Mouse (Mus musculus) embryonic fibroblast, embryonic 13.5 days (primary cell): ENCODE measurements at regions not wholly inside any gene's neighbourhood (a gene's known extent, or its start where the extent isn't known, plus 50 kb on each side); places are given as distances from the start of the nearest gene placed in this dataset.

Experiments used
- H3K27ac ChIP-seq: 2 replicates; pipeline ENCODE4 v1.5.1; 2012; ENCODE audit warnings: low read length, control low read depth, inconsistent platforms; ENCODE audit not compliant: insufficient read depth
- H3K4me1 ChIP-seq: 2 replicates; pipeline ENCODE4 v1.6.1; 2011; ENCODE audit warnings: low read length; ENCODE audit not compliant: control insufficient read depth, insufficient read depth
- H3K4me3 ChIP-seq: 2 replicates; pipeline ENCODE4 v1.5.1; 2011; ENCODE audit warnings: mild to moderate bottlenecking, control low read depth, low read length; ENCODE audit not compliant: insufficient read depth
- CTCF ChIP-seq: IDR thresholded peaks from 2 replicates; pipeline ENCODE4 v1.5.1; 2011; ENCODE audit warnings: mild to moderate bottlenecking, control low read depth, low read length, moderate library complexity, borderline replicate concordance; ENCODE audit not compliant: insufficient read depth
- POLR2A ChIP-seq: IDR thresholded peaks from 2 replicates; pipeline ENCODE4 v1.6.1; 2011; ENCODE audit warnings: low read depth, mild to moderate bottlenecking, control low read depth, low read length, moderate library complexity

DNA sequence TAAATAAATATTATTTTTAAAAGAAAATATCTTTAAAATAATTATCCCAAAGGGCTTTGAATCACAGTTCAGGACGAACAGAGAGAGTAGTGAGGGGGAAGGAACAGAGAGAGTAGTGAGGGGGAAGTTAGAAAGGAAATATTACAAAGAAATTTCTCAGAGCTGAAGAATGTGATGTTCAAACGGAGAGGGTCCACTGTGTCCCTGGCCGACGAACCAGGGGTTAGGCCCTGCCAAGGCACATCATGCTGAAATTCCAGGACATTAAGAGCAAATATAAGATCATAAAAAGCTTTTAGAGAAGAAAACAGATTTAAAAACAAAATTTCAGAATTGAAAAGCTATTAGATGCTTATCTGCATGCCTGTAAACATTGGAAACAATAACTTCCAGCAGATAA is 61.6 kb downstream of the Skor1 start:
- Histone ChIP-seq H3K27ac (no peak overlapping the region), H3K4me3 (no peak overlapping the region), H3K4me1 (0 out of 2 replicates have a peak, but pooled peaks cover 3% of the 10 kb centered on the region)
- TF ChIP-seq CTCF (no peak), POLR2A (no peak)

DNA sequence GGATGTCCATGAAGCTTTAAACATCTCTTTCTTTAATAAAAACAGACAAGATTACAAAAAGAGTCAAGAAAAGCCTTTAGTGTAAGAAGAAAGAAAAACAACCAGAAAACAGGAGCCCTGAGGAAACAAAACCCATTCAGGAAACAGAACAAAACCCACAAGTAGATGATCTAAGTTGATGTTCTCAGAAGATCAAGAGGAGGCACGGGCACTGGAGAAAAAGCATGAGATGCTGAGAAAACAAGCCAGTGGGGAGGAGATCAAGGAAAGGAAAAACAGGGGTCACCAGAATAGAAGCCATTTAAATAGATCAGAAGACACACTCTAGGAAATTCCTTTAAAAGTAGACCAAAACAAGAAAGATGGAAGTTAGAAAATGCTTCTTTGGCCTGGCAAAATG is 62.1 kb downstream of the Skor1 start:
- no peak overlapping the region for H3K27ac ChIP-seq
- H3K4me3 ChIP-seq: no peak overlapping the region
- TF ChIP-seq CTCF (no peak), POLR2A (no peak)
- H3K4me1 ChIP-seq: 0 out of 2 replicates have a peak, but pooled peaks cover 3% of the 10 kb centered on the region

DNA sequence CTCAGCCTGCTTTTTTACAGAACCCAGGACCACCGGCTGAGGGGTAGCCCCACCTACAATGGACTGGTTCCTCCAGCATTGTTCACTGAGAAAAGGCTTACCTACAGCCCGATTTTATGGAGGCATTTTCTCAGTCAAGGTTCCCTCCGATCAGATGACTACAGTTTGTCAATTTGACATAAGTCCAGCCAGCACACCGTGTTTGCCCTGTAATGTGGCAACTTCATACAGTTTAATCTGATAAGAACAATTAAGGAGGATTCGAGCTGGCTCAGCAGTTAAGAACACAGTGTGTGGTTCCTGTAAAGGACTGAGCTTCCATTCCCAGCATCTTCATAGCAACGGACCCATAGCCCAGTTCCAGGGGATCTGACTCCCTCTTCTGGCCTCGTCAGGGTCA is 65.9 kb downstream of the Skor1 start:
- H3K4me3 ChIP-seq: no peak overlapping the region
- H3K27ac ChIP-seq: no peak overlapping the region
- TF ChIP-seq POLR2A (no peak), CTCF (no peak)
- H3K4me1 ChIP-seq: no peaks in the 10 kb centered on the region

DNA sequence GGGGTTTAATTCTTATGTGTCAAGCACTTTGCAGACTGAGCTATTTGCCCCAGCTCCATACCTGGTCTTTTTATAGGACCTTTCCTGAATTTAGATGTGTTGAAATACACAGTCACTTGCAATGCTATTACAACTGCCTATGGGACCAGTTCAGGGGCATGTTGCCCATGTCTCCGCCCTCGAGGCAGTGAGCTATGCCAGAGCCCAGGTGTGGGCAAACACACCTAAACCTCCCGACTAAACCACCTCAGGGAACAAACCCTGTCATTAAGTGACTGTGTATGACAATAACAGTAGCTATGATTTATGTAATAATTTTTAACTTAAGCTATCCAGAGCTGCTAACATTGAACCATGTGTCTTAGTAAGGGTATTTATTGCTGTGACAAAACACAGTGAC is 66.5 kb downstream of the Skor1 start:
- TF ChIP-seq CTCF (no peak), POLR2A (no peak)

DNA sequence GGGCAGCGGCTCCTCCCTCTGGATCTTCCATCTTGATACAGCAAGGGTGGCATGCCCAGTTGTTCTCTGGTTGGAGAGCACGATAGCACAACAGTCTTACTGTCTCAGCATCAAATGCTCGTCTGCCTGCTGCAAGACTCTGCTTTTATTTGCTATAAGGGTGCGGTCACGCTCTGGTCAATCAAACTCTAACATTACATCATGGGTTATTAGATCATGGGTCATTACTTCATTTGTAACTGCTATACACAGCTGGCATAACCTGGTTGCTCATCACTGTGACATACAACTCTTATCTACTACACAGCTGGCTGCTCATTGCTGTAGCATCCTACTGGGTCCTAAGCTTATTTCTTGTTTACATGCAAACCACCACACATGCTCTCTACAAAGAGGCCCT is 68.4 kb downstream of the Skor1 start:
- Histone ChIP-seq H3K4me3 (no peak overlapping the region), H3K27ac (no peak overlapping the region), H3K4me1 (peaks cover under 1% of the 10 kb centered on the region; the same call in 1 of the 2 replicates)
- TF ChIP-seq POLR2A: no peak
- no peak for TF ChIP-seq CTCF

More for the DNA sequence above, 66.5 kb downstream of the Skor1 start:
- Histone ChIP-seq H3K27ac (no peak overlapping the region), H3K4me3 (no peak overlapping the region), H3K4me1 (no peaks in the 10 kb centered on the region)

DNA sequence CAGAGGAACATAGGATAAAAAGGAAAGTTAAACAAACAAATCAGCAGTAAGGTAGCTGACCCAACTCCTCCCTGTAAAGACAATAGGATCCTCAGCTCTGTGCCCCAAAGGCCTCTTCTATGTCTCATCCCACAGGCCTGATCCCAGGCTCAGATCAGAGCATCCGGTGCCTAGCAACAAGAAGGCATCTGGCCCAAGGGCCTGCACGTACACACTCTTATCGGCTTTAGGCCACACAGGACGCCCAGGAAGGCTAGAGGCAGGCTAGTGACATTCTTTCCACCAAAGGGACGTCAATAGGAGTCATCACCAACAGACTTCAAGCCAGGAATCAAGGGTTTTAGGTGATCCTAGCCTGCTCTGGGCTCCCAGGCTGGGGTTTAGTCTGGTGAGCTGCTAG is 73.5 kb downstream of the Skor1 start:
- Histone ChIP-seq H3K4me1 (peaks cover 8% of the 10 kb centered on the region), H3K27ac (no peak overlapping the region), H3K4me3 (no peak overlapping the region)
- no peak for TF ChIP-seq CTCF

DNA sequence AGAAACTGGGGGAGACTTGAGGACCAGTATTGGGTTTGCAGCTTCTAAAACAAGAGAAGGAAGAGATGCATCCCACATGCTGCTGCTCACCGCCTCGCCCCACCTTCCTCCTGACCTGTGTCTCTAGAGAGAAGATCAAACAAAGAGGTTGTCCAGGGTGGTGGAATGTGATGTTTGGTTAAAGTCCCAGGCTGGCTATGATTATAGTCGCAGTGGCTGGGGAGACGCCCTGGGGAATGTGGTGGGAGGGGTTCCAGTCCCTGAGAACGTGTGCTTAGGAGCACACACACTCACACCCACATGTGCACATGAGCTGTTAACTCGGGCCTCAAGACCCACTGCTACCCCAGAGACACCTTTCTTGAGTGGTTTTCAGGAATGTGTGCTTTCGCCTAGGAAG is 74.0 kb downstream of the Skor1 start:
- TF ChIP-seq CTCF: no peak
- Histone ChIP-seq H3K4me3 (no peak overlapping the region), H3K27ac (no peak overlapping the region), H3K4me1 (peaks cover 8% of the 10 kb centered on the region)

DNA sequence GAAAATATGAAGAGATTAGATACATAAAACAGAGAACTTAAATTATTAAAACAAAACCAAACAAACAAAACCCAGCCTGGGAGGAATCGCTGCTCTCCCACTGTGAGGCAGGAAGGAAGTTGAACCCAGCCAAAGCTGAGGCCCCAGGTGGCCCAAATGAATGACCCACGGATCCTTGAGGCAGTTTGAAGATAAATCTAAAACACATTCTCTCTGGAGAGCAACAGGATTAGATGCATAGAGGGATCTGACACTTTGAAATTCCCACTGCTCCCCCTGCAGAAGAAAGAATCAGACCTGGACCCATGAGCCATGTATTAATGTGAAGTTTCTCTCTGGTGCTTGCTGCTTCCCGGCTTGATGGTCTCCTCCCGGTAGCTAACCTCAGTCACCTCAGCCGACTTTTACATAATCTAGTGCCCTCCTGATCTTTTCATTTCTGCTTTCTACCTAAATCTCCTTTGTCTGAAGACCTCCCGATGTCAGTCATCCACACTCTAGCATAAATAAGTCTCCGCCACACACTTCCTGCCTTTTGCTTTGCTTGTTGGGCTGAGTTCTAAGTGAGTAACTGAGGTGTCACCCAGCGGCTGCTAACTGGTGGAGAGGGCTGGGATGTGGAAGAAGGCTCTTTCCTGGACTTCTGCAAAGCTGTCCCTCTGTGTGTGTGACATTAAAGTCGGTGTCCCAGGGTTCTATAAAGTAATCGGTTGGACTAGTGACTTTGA is 74.6 kb downstream of the Skor1 start:
- Histone ChIP-seq H3K4me3 (no peak overlapping the region), H3K4me1 (peaks cover 8% of the 10 kb centered on the region), H3K27ac (no peak overlapping the region)
- no peak for TF ChIP-seq POLR2A
- TF ChIP-seq CTCF: no peak

DNA sequence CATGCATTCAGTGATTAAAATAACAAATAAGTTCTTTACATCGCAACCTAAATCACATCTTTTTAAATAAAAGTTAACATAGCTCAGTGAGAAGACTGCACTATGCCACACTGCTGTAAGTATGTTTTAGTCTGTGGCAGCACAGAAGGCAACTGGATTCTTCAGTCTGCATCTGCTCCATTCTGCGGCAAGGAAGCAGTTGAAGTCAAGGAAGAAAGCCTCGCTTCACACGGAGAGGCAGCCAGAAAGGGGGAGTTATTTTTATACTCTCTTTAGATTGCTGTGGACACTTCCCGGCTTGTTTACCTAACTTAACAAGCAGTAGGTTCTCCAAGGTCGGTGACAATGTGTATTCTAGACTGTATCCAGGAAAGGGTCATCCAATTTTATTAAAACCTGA is 77.7 kb downstream of the Skor1 start:
- H3K4me1 ChIP-seq: peaks cover 8% of the 10 kb centered on the region
- H3K27ac ChIP-seq: no peak overlapping the region
- no peak overlapping the region for H3K4me3 ChIP-seq
- TF ChIP-seq POLR2A: no peak
- TF ChIP-seq CTCF: no peak

DNA sequence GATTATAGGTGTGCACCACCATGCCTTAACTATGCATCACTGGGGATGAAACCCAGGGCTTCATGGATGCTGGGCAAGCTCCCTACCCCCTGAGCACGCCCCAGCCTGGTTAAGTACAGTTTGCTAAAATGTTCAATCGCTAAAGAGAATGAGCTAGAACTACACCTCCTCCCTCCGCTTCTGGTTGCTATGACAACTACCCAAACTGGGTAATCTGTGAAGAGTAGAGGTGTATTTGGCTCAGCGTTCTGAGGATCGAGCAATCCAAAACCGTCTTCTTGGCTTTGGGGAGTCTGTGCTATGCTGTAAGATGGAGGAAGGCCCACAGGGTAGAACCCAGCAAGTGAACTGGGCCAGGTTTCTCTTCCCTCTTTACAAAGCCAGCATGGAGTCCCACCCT is 78.8 kb downstream of the Skor1 start:
- H3K27ac ChIP-seq: no peak overlapping the region
- TF ChIP-seq POLR2A: no peak
- no peak for TF ChIP-seq CTCF
- peaks cover 6% of the 10 kb centered on the region; the same call in 1 of the 2 replicates for H3K4me1 ChIP-seq
- H3K4me3 ChIP-seq: no peak overlapping the region
